Mouse (Mus musculus) C2C12 (cell line): ENCODE results near the gene Myf6.

Experiments used
- CEBPB ChIP-seq: IDR thresholded peaks from one replicate; pipeline ENCODE4 v1.6.1; 2011; ENCODE audit warnings: low read depth, mild to moderate bottlenecking, control low read depth, moderate library complexity
- CTCF ChIP-seq: IDR thresholded peaks from one replicate; pipeline ENCODE4 v1.5.1; 2011; ENCODE audit not compliant: control insufficient read depth, insufficient read depth, insufficient read length
- FOSL1 ChIP-seq: IDR thresholded peaks from one replicate; pipeline ENCODE4 v1.8.0; 2011; ENCODE audit warnings: mild to moderate bottlenecking, low read length; ENCODE audit not compliant: poor library complexity, insufficient read depth, severe bottlenecking
- MAX ChIP-seq: IDR thresholded peaks from one replicate; pipeline ENCODE4 v1.6.1; 2011; ENCODE audit warnings: mild to moderate bottlenecking, control low read depth
- MYOD1 ChIP-seq: IDR thresholded peaks from one replicate; pipeline ENCODE4 v1.6.1; 2011; ENCODE audit warnings: low read depth; ENCODE audit not compliant: control insufficient read depth, insufficient read length
- MYOG ChIP-seq: IDR thresholded peaks from one replicate; pipeline ENCODE4 v1.6.1; 2011; ENCODE audit not compliant: control insufficient read depth, insufficient read length; ENCODE audit errors: extremely low read depth
- USF1 ChIP-seq: IDR thresholded peaks from one replicate; pipeline ENCODE4 v1.6.1; 2011; ENCODE audit warnings: low read depth, mild to moderate bottlenecking, control low read depth, moderate library complexity

- TF ChIP-seq CTCF (no peak), CEBPB (no peak), USF1 (no peak), MYOD1 (no peak), MAX (no peak), MYOG (no peak), FOSL1 (no peak)
Observed at GRCm38 (mm10) chr10:107496402-107496801, 1.9 kb upstream of the Myf6 start.
